Comparison of ENCODE assay signal across 21 mouse cellular contexts in genomic region chr10:18788601-18789000, GRCm38 (mm10). TPM values are rescaled to one million over a fixed set of nuclear protein-coding genes. Genes with fewer than 3 reads are reported as not detected.
"Had no signal": no experiment of that assay in that cellular context is flagged by ENCODE, and none has a peak within 500 bp of the region (broad histone marks: within the 10 kb centered on the region; RNA-seq: fewer than 3 reads in every experiment).

No protein-coding gene starts in this region.

- H3K4me3 ChIP-seq: liver, embryonic 15.5 days; lung, embryonic 15.5 days; megakaryocyte, embryonic 14.5 days; midbrain, embryonic 10.5 days; midbrain, embryonic 12.5 days; myocyte; neural tube, embryonic 12.5 days; stomach, embryonic 15.5 days had no signal

- H3K4me1 ChIP-seq: liver, embryonic 15.5 days; lung, embryonic 15.5 days; megakaryocyte, embryonic 14.5 days; midbrain, embryonic 10.5 days; midbrain, embryonic 12.5 days; neural tube, embryonic 12.5 days; stomach, embryonic 15.5 days had no signal

- H3K36me3 ChIP-seq: liver, embryonic 15.5 days; lung, embryonic 15.5 days; midbrain, embryonic 10.5 days; midbrain, embryonic 12.5 days; neural tube, embryonic 12.5 days; stomach, embryonic 15.5 days had no signal

- DNase-seq: liver, postnatal 0 days; lung, adult 2 months; lung, postnatal 14 days; lung, postnatal 36 days; midbrain, embryonic 14.5 days; right cerebral cortex, postnatal 14 days; thymus, adult 2 months; thymus, postnatal 25 days; thymus, postnatal 4 days had no signal

- H3K27ac ChIP-seq: liver, embryonic 15.5 days; lung, embryonic 15.5 days; macrophage; midbrain, embryonic 10.5 days; midbrain, embryonic 12.5 days; neural tube, embryonic 12.5 days; stomach, embryonic 15.5 days; stomach, postnatal 0 days had no signal

- H3K27me3 ChIP-seq: liver, embryonic 15.5 days; lung, embryonic 15.5 days; midbrain, embryonic 12.5 days; neural tube, embryonic 12.5 days; stomach, embryonic 15.5 days had no signal

RNA-seq across cellular contexts. Expression of gene Gm4922, which starts 2.0 kb away (rescaled TPM):
- polyA plus RNA-seq: liver, embryonic 15.5 days; liver, postnatal 0 days; lung, adult 2 months; lung, embryonic 15.5 days; macrophage; midbrain, embryonic 10.5 days; myocyte; spleen, adult 2 months; thymus, adult 2 months; urinary bladder, adult 2 months had no signal

RNA-seq across cellular contexts. Expression of gene Arfgef3, which starts 44.9 kb away (rescaled TPM):
- polyA plus RNA-seq: myocyte had no signal

RNA-seq across cellular contexts. Expression of gene Perp, which starts 56.2 kb away (rescaled TPM):
- polyA plus RNA-seq: macrophage had no signal
